Mouse (Mus musculus): ENCODE measurements around the gene Asf1a. TPM values are rescaled to one million over a fixed set of nuclear protein-coding genes. Genes with fewer than 3 reads are reported as not detected.

Asf1a gene
- 133 and 135 TPM in 2 replicates for polyA plus RNA-seq (2016; fragmentation: Nextera tagmentation; extraction: Ambion mirVana)

- H3K4me1 ChIP-seq = peaks cover 9% of the 10 kb centered on the region; the same call in 1 of the 2 replicates
- peak within 1 kb of the TSS; percentile 89 for H3K27ac ChIP-seq
- peak within 1 kb of the TSS; percentile 68 for H3K4me2 ChIP-seq (replicated peaks)
- H3K4me3 ChIP-seq = peak within 1 kb of the TSS; percentile 96
- H3K9me3 ChIP-seq = no peaks in the 10 kb centered on the region
- H3K36me3 ChIP-seq = no peaks in the 10 kb centered on the region; the same call in 1 of the 2 replicates
- H3K27me3 ChIP-seq (replicated peaks) = no peaks in the 10 kb centered on the region
- WGBS = under 1% methylated on average over 52 of the region's 52 CpGs
- H3K9ac ChIP-seq = peak within 1 kb of the TSS; percentile 97
- peak; percentile 97 for ATAC-seq (ENCODE audit: low FRiP score, low read depth)
These were observed at the start of gene Asf1a for GRCm38 (mm10) chr10:53596677-53597120. TSS of gene Asf1a (plus strand) at chr10:53596757.

GRCm38 (mm10) chr10:53562001-53562400 lies 34.6 kb upstream of the Asf1a start:
- no peak for ATAC-seq (ENCODE audit: low FRiP score, low read depth)
- no peak overlapping the region for H3K9ac ChIP-seq
- WGBS = 91% methylated on average over 5 of the region's 5 CpGs
- H3K36me3 ChIP-seq = no peaks in the 10 kb centered on the region
- no peaks in the 10 kb centered on the region for H3K27me3 ChIP-seq (replicated peaks)
- H3K4me3 ChIP-seq = no peak overlapping the region
- H3K4me2 ChIP-seq (replicated peaks) = no peak overlapping the region
- no peaks in the 10 kb centered on the region for H3K4me1 ChIP-seq
- no peaks in the 10 kb centered on the region for H3K9me3 ChIP-seq
- H3K27ac ChIP-seq = no peak overlapping the region

- Histone ChIP-seq H3K4me3 (no peak overlapping the region), H3K9ac (no peak overlapping the region), H3K4me2 (replicated peaks) (no peak overlapping the region), H3K27me3 (replicated peaks) (no peaks in the 10 kb centered on the region), H3K4me1 (no peaks in the 10 kb centered on the region), H3K27ac (no peak overlapping the region), H3K36me3 (no peaks in the 10 kb centered on the region), H3K9me3 (no peaks in the 10 kb centered on the region)
- ATAC-seq (ENCODE audit: low FRiP score, low read depth) = no peak
- WGBS = 73% methylated on average over 2 of the region's 2 CpGs
These were observed 31.0 kb upstream of the Asf1a start for GRCm38 (mm10) chr10:53565538-53565937.

GRCm38 (mm10) chr10:53568531-53568930 lies 28.0 kb upstream of the Asf1a start:
- H3K27ac ChIP-seq = no peak overlapping the region
- ATAC-seq (ENCODE audit: low FRiP score, low read depth) = no peak
- H3K4me3 ChIP-seq = no peak overlapping the region
- no peak overlapping the region for H3K4me2 ChIP-seq (replicated peaks)
- no peak overlapping the region for H3K9ac ChIP-seq
- no peaks in the 10 kb centered on the region for H3K27me3 ChIP-seq (replicated peaks)
- no peaks in the 10 kb centered on the region for H3K9me3 ChIP-seq
- no peaks in the 10 kb centered on the region for H3K36me3 ChIP-seq
- H3K4me1 ChIP-seq = no peaks in the 10 kb centered on the region

- H3K36me3 ChIP-seq = no peaks in the 10 kb centered on the region
- peak overlapping the region; percentile 59 for H3K4me2 ChIP-seq (replicated peaks)
- 0 out of 2 replicates have a peak overlapping the region, but pooled peaks have one; percentile 24 for H3K4me3 ChIP-seq
- WGBS = 46% methylated on average over 7 of the region's 7 CpGs
- H3K27me3 ChIP-seq (replicated peaks) = no peaks in the 10 kb centered on the region
- H3K9ac ChIP-seq = no peak overlapping the region
- no peak overlapping the region for H3K27ac ChIP-seq
- no peaks in the 10 kb centered on the region for H3K9me3 ChIP-seq
- ATAC-seq (ENCODE audit: low FRiP score, low read depth) = peak; percentile 49; the same call in 1 of the 2 replicates
- H3K4me1 ChIP-seq = no peaks in the 10 kb centered on the region
These were observed 16.4 kb upstream of the Asf1a start for GRCm38 (mm10) chr10:53580137-53580536.

- 23% methylated on average over 14 of the region's 14 CpGs for WGBS
- H3K9ac ChIP-seq = no peak overlapping the region
- no peak overlapping the region for H3K27ac ChIP-seq
- peak overlapping the region; percentile 24 for H3K4me3 ChIP-seq
- H3K4me1 ChIP-seq = no peaks in the 10 kb centered on the region
- no peaks in the 10 kb centered on the region for H3K27me3 ChIP-seq (replicated peaks)
- no peaks in the 10 kb centered on the region for H3K9me3 ChIP-seq
- ATAC-seq (ENCODE audit: low FRiP score, low read depth) = peak; percentile 87
- H3K36me3 ChIP-seq = no peaks in the 10 kb centered on the region
- peak overlapping the region; percentile 59 for H3K4me2 ChIP-seq (replicated peaks)
These were observed 15.9 kb upstream of the Asf1a start for GRCm38 (mm10) chr10:53580621-53581081.

- no peaks in the 10 kb centered on the region for H3K36me3 ChIP-seq
- peak; percentile 51 for ATAC-seq (ENCODE audit: low FRiP score, low read depth)
- no peak overlapping the region for H3K27ac ChIP-seq
- WGBS = 39% methylated on average over 10 of the region's 12 CpGs
- no peaks in the 10 kb centered on the region for H3K9me3 ChIP-seq
- H3K4me1 ChIP-seq = no peaks in the 10 kb centered on the region
- peak overlapping the region; percentile 59 for H3K4me2 ChIP-seq (replicated peaks)
- H3K27me3 ChIP-seq (replicated peaks) = no peaks in the 10 kb centered on the region
- H3K9ac ChIP-seq = no peak overlapping the region
- H3K4me3 ChIP-seq = peak overlapping the region; percentile 24
These were observed 15.5 kb upstream of the Asf1a start for GRCm38 (mm10) chr10:53581087-53581486.

- Histone ChIP-seq H3K27ac (no peak overlapping the region), H3K9ac (no peak overlapping the region), H3K27me3 (replicated peaks) (no peaks in the 10 kb centered on the region), H3K4me3 (no peak overlapping the region), H3K9me3 (no peaks in the 10 kb centered on the region), H3K4me1 (no peaks in the 10 kb centered on the region), H3K36me3 (no peaks in the 10 kb centered on the region), H3K4me2 (replicated peaks) (no peak overlapping the region)
- WGBS = 27% methylated on average over 3 of the region's 3 CpGs
- ATAC-seq (ENCODE audit: low FRiP score, low read depth) = no peak
These were observed 10.8 kb upstream of the Asf1a start for GRCm38 (mm10) chr10:53585777-53586176.

GRCm38 (mm10) chr10:53595744-53596676 lies 547 bp upstream of the Asf1a start:
- Histone ChIP-seq H3K4me2 (replicated peaks) (peak overlapping the region; percentile 65), H3K4me3 (peak overlapping the region; percentile 96), H3K9ac (peak overlapping the region; percentile 67), H3K36me3 (no peaks in the 10 kb centered on the region), H3K9me3 (no peaks in the 10 kb centered on the region), H3K27me3 (replicated peaks) (no peaks in the 10 kb centered on the region), H3K27ac (peak overlapping the region; percentile 89), H3K4me1 (peaks cover 9% of the 10 kb centered on the region; the same call in 1 of the 2 replicates)
- peak; percentile 93 for ATAC-seq (ENCODE audit: low FRiP score, low read depth)
- WGBS = 9% methylated on average over 27 of the region's 27 CpGs

- no peaks in the 10 kb centered on the region for H3K27me3 ChIP-seq (replicated peaks)
- H3K4me1 ChIP-seq = peaks cover 9% of the 10 kb centered on the region; the same call in 1 of the 2 replicates
- H3K4me3 ChIP-seq = peak overlapping the region; percentile 96
- WGBS = 1% methylated on average over 98 of the region's 99 CpGs
- no peaks in the 10 kb centered on the region; the same call in 1 of the 2 replicates for H3K36me3 ChIP-seq
- H3K27ac ChIP-seq = peak overlapping the region; percentile 89
- peak; percentile 54 for ATAC-seq (ENCODE audit: low FRiP score, low read depth)
- peak overlapping the region; percentile 68 for H3K4me2 ChIP-seq (replicated peaks)
- H3K9me3 ChIP-seq = no peaks in the 10 kb centered on the region
- H3K9ac ChIP-seq = peak overlapping the region; percentile 97
These were observed 744 bp downstream of the Asf1a start for GRCm38 (mm10) chr10:53597121-53597881.

GRCm38 (mm10) chr10:53598821-53599220 lies 2.3 kb downstream of the Asf1a start:
- Histone ChIP-seq H3K4me3 (peak overlapping the region; percentile 19), H3K4me1 (peaks cover 9% of the 10 kb centered on the region; the same call in 1 of the 2 replicates), H3K36me3 (peaks cover 9% of the 10 kb centered on the region; the same call in 1 of the 2 replicates), H3K9ac (no peak overlapping the region), H3K4me2 (replicated peaks) (peak overlapping the region; percentile 49), H3K27me3 (replicated peaks) (no peaks in the 10 kb centered on the region), H3K27ac (no peak overlapping the region), H3K9me3 (no peaks in the 10 kb centered on the region)
- WGBS = 57% methylated on average over 5 of the region's 5 CpGs
- no peak for ATAC-seq (ENCODE audit: low FRiP score, low read depth)

GRCm38 (mm10) chr10:53605328-53605727 lies 8.8 kb downstream of the Asf1a start:
- WGBS = 83% methylated on average over 2 of the region's 2 CpGs
- peaks cover 52% of the 10 kb centered on the region for H3K36me3 ChIP-seq

More at GRCm38 (mm10) chr10:53605328-53605727, 8.8 kb downstream of the Asf1a start:
- no peak overlapping the region for H3K4me2 ChIP-seq (replicated peaks)
- H3K27ac ChIP-seq = no peak overlapping the region
- no peak for ATAC-seq (ENCODE audit: low FRiP score, low read depth)
- no peak overlapping the region for H3K9ac ChIP-seq
- no peaks in the 10 kb centered on the region for H3K9me3 ChIP-seq
- H3K4me3 ChIP-seq = no peak overlapping the region
- H3K27me3 ChIP-seq (replicated peaks) = no peaks in the 10 kb centered on the region
- H3K4me1 ChIP-seq = no peaks in the 10 kb centered on the region
